In genomic region chr10:57744128-57744765, GRCm38 (mm10) we compare ENCODE assay signal across 8 mouse cellular contexts. TPM values are rescaled to one million over a fixed set of nuclear protein-coding genes. Genes with fewer than 3 reads are reported as not detected.
DNase-seq lines count a peak whose midpoint lies in the region; ATAC-seq and TF ChIP-seq lines count a peak whose summit lies in the region.

No protein-coding gene starts in this region.

- H3K4me1 ChIP-seq in embryonic facial prominence, embryonic 11.5 days (ENCODE audit: control insufficient read depth, insufficient read depth, low read length), result no peaks in the 10 kb centered on the region
- H3K4me1 ChIP-seq in embryonic facial prominence, embryonic 10.5 days, result no peaks in the 10 kb centered on the region
- peaks cover 12% of the 10 kb centered on the region; the same call in 1 of the 2 replicates for H3K4me1 ChIP-seq in midbrain, embryonic 12.5 days
- no peaks in the 10 kb centered on the region for H3K4me1 ChIP-seq in limb, embryonic 10.5 days

- H3K9me3 ChIP-seq in embryonic facial prominence, embryonic 11.5 days (replicated peaks; ENCODE audit: control insufficient read depth, low read length), result no peaks in the 10 kb centered on the region
- H3K9me3 ChIP-seq in embryonic facial prominence, embryonic 10.5 days, result no peaks in the 10 kb centered on the region
- H3K9me3 ChIP-seq in midbrain, embryonic 12.5 days, result no peaks in the 10 kb centered on the region
- H3K9me3 ChIP-seq in limb, embryonic 10.5 days (replicated peaks), result no peaks in the 10 kb centered on the region

- 36% methylated on average over 2 of the region's 2 CpGs for WGBS in embryonic facial prominence, embryonic 11.5 days
- 39% methylated on average over 2 of the region's 2 CpGs for WGBS in embryonic facial prominence, embryonic 10.5 days
- 23% methylated on average over 2 of the region's 2 CpGs for WGBS in midbrain, embryonic 12.5 days
- 59% methylated on average over 2 of the region's 2 CpGs for WGBS in limb, embryonic 10.5 days

- no peaks in the 10 kb centered on the region for H3K27me3 ChIP-seq in embryonic facial prominence, embryonic 11.5 days (ENCODE audit: control insufficient read depth, insufficient read depth, low read length)
- no peaks in the 10 kb centered on the region; the same call in 1 of the 2 replicates for H3K27me3 ChIP-seq in embryonic facial prominence, embryonic 10.5 days (replicated peaks; ENCODE audit: low read depth, poor library complexity, severe bottlenecking)
- peaks cover 6% of the 10 kb centered on the region for H3K27me3 ChIP-seq in midbrain, embryonic 12.5 days
- H3K27me3 ChIP-seq in limb, embryonic 10.5 days (ENCODE audit: low read depth, poor library complexity, severe bottlenecking), result no peaks in the 10 kb centered on the region

- H3K4me3 ChIP-seq in embryonic facial prominence, embryonic 11.5 days (ENCODE audit: low read depth, low read length), result no peak overlapping the region
- H3K4me3 ChIP-seq in embryonic facial prominence, embryonic 10.5 days, result no peak overlapping the region
- H3K4me3 ChIP-seq in midbrain, embryonic 12.5 days, result no peak overlapping the region
- no peak overlapping the region for H3K4me3 ChIP-seq in limb, embryonic 10.5 days

- DNase-seq in embryonic facial prominence, embryonic 11.5 days (ENCODE audit: low spot score), result peak; percentile 4
- no peak for DNase-seq in embryonic facial prominence, embryonic 10.5 days (ENCODE audit: low spot score)
- peak; percentile 89 for DNase-seq in brain, embryonic 14.5 days (ENCODE audit: low read depth)
- DNase-seq in frontal cortex, postnatal 36 days (ENCODE audit: low spot score in 2 of 2), result peak; percentile 21 to 24
- no peak for DNase-seq in urinary bladder, adult 2 months (ENCODE audit: low spot score)
- DNase-seq in limb, embryonic 10.5 days (ENCODE audit: low spot score), result no peak
- DNase-seq in heart, postnatal 36 days, result no peak

- no peak for TF ChIP-seq POLR2A in brain, embryonic 14.5 days (IDR thresholded peaks at IDR 0.05; ENCODE audit: borderline replicate concordance, extremely low read depth, insufficient read depth, insufficient read length, poor library complexity, severe bottlenecking)

- no peak; the same call in 1 of the 2 replicates for ATAC-seq in embryonic facial prominence, embryonic 11.5 days (replicated peaks; ENCODE audit: insufficient number of reproducible peaks, low FRiP score, low TSS enrichment, low read depth)
- ATAC-seq in midbrain, embryonic 12.5 days (ENCODE audit: low FRiP score, low read depth), result peak; percentile 62

- H3K27ac ChIP-seq in embryonic facial prominence, embryonic 11.5 days (replicated peaks; ENCODE audit: low read depth, low read length), result no peak overlapping the region
- H3K27ac ChIP-seq in embryonic facial prominence, embryonic 10.5 days (replicated peaks), result no peak overlapping the region
- peak overlapping the region; percentile 42; the same call in 1 of the 2 replicates for H3K27ac ChIP-seq in midbrain, embryonic 12.5 days (replicated peaks)
- no peak overlapping the region for H3K27ac ChIP-seq in limb, embryonic 10.5 days

- no peak overlapping the region for H3K9ac ChIP-seq in embryonic facial prominence, embryonic 11.5 days (replicated peaks; ENCODE audit: low read length)
- no peak overlapping the region for H3K9ac ChIP-seq in midbrain, embryonic 12.5 days (replicated peaks)

- H3K4me2 ChIP-seq in embryonic facial prominence, embryonic 11.5 days (ENCODE audit: low read depth, low read length), result no peak overlapping the region
- H3K4me2 ChIP-seq in midbrain, embryonic 12.5 days (replicated peaks), result no peak overlapping the region

- intact Hi-C loops in heart, postnatal 36 days (cut with DNase I), result loop anchor here (5.0 kb wide), 1 partner anchor 282 kb away; no protein-coding TSS in a partner anchor

- TF ChIP-seq CTCF in brain, embryonic 14.5 days (IDR thresholded peaks at IDR 0.05; ENCODE audit: borderline replicate concordance, extremely low read depth, insufficient read depth, insufficient read length), result no peak

- no peaks in the 10 kb centered on the region for H3K36me3 ChIP-seq in embryonic facial prominence, embryonic 11.5 days (replicated peaks; ENCODE audit: control insufficient read depth, insufficient read depth, low read depth, low read length)
- H3K36me3 ChIP-seq in embryonic facial prominence, embryonic 10.5 days (replicated peaks), result no peaks in the 10 kb centered on the region
- H3K36me3 ChIP-seq in midbrain, embryonic 12.5 days, result no peaks in the 10 kb centered on the region
- H3K36me3 ChIP-seq in limb, embryonic 10.5 days, result no peaks in the 10 kb centered on the region

RNA-seq across cellular contexts. Expression of gene Fabp7, which starts 40.4 kb away (rescaled TPM):
- polyA plus RNA-seq in embryonic facial prominence, embryonic 11.5 days (2014; fragmentation: Nextera tagmentation; extraction: Ambion mirVana), result 215 and 244 TPM in 2 replicates
- 125 and 129 TPM in 2 replicates for polyA plus RNA-seq in embryonic facial prominence, embryonic 10.5 days (2016; fragmentation: Nextera tagmentation; extraction: Ambion mirVana)
- polyA plus RNA-seq in brain, embryonic 14.5 days (2012; rRNA removed), result 924 and 1,133 TPM in 2 replicates
- 1,010 and 1,136 TPM in 2 replicates for polyA plus RNA-seq in midbrain, embryonic 12.5 days (2016; fragmentation: Nextera tagmentation; extraction: Ambion mirVana)
- polyA plus RNA-seq in urinary bladder, adult 2 months (2012; rRNA removed), result 0.95 and 1.4 TPM in 2 replicates
- polyA plus RNA-seq in limb, embryonic 10.5 days (2016; fragmentation: Nextera tagmentation; extraction: Ambion mirVana), result 0.55 and 0.58 TPM in 2 replicates
- 1 to 10 TPM in 1 of 2 experiments, under 1 TPM in 1; 0.64 to 1.0 TPM for total RNA-seq in heart, postnatal 36 days (2021)

RNA-seq across cellular contexts. Expression of gene Smpdl3a, which starts 49.9 kb away (rescaled TPM):
- 10.0 and 11.0 TPM in 2 replicates for polyA plus RNA-seq in embryonic facial prominence, embryonic 11.5 days (2014; fragmentation: Nextera tagmentation; extraction: Ambion mirVana)
- polyA plus RNA-seq in embryonic facial prominence, embryonic 10.5 days (2016; fragmentation: Nextera tagmentation; extraction: Ambion mirVana), result 5.3 and 5.5 TPM in 2 replicates
- polyA plus RNA-seq in brain, embryonic 14.5 days (2012; rRNA removed), result 15.9 and 18.3 TPM in 2 replicates
- 8.3 and 10.1 TPM in 2 replicates for polyA plus RNA-seq in midbrain, embryonic 12.5 days (2016; fragmentation: Nextera tagmentation; extraction: Ambion mirVana)
- polyA plus RNA-seq in urinary bladder, adult 2 months (2012; rRNA removed), result 46.4 and 50.2 TPM in 2 replicates
- 3.2 and 5.1 TPM in 2 replicates for polyA plus RNA-seq in limb, embryonic 10.5 days (2016; fragmentation: Nextera tagmentation; extraction: Ambion mirVana)
- total RNA-seq in heart, postnatal 36 days (2021), result 10 to 100 TPM; 59.1 to 64.4 TPM

Comparison
In these comparisons a context has a peak if more than half of its experiments do, and no peak if none do; other contexts are left out.
1. DNase-seq: peak in embryonic facial prominence, embryonic 11.5 days (single experiment), brain, embryonic 14.5 days (single experiment) and frontal cortex, postnatal 36 days (2 of 2); none in embryonic facial prominence, embryonic 10.5 days (single experiment), urinary bladder, adult 2 months (single experiment), limb, embryonic 10.5 days (single experiment) and heart, postnatal 36 days (0 of 2).
2. RNA of gene Fabp7, which starts 40.4 kb away (polyA plus RNA-seq): 924 to 1,133 TPM in brain, embryonic 14.5 days, 1,010 to 1,136 TPM in midbrain, embryonic 12.5 days, 215 to 244 TPM in embryonic facial prominence, embryonic 11.5 days and 125 to 129 TPM in embryonic facial prominence, embryonic 10.5 days; 0.95 to 1.4 TPM in urinary bladder, adult 2 months and 0.55 to 0.58 TPM in limb, embryonic 10.5 days; every median in the first group is over 10 times any median in the second.